Mouse (Mus musculus): ENCODE measurements around the gene E2f2.

GRCm38 (mm10) chr4:136139326-136140110, 32.7 kb upstream of the E2f2 start:
- TF ChIP-seq CTCF (IDR thresholded peaks at IDR 0.05; ENCODE audit: low read depth, low read length) = no peak
- TF ChIP-seq POLR2AphosphoS5 (IDR thresholded peaks at IDR 0.05; ENCODE audit: insufficient replicate concordance, low read depth, low read length) = no peak
- no peak for TF ChIP-seq GATA1 (IDR thresholded peaks at IDR 0.05; ENCODE audit: borderline replicate concordance, low read length)
- no peak for TF ChIP-seq TAL1 (conservative IDR thresholded peaks at IDR 0.05; ENCODE audit: low read depth, low read length)
- no peak for TF ChIP-seq GATA2 (IDR thresholded peaks at IDR 0.05; ENCODE audit: borderline replicate concordance, low read depth, low read length)

Measured in G1E (cell line).